11 mouse cellular contexts compared by ENCODE assay signal in the genomic region with DNA sequence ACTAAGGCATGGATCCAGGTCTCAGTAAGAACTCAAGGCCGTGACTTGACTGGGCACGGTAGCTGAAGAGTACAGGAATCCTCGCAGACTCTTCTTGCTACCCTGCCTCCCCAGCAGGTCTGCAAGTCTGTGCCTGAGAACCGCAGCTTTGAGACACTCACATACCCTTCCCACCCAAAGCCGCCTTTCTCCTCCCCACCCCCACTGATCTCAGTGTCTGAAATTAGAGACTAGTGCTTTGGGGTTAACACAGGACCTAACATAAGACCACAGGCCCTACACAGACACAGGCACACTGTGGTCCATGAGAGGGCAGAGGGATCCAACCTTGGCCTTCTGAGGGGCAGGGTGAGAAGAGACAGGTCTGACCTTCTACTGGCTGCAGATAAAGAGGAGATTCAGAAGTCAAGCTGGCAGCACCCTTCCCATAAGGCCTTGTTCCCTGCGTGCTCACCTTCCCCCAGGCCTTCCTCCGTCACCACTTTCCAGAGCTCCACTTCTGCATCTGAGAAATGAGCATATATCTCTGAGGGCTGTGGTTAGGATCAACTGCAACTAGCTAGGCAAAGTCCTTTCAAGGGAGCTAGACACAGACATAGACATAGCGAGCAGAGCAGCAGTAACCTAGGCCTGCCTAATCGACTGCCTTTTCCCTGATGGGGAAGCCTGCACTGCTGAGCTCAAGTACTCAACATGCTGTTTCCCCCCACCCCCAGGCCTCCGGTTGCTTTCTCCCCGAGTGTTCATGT. TPM values are rescaled to one million over a fixed set of nuclear protein-coding genes. Genes with fewer than 3 reads are reported as not detected.
DNase-seq lines count a peak whose midpoint lies in the region; ATAC-seq and TF ChIP-seq lines count a peak whose summit lies in the region.
"Had no signal": no experiment of that assay in that cellular context is flagged by ENCODE, and none has a peak within 500 bp of the region (broad histone marks: within the 10 kb centered on the region; RNA-seq: fewer than 3 reads in every experiment).

No protein-coding gene starts in this region.

- H3K4me3 ChIP-seq in heart, embryonic 13.5 days: no peak overlapping the region
- no peak overlapping the region for H3K4me3 ChIP-seq in midbrain, embryonic 13.5 days (replicated peaks)
- H3K4me3 ChIP-seq in midbrain, embryonic 15.5 days: no peak overlapping the region
- H3K4me3 ChIP-seq in liver, postnatal 0 days (ENCODE audit: low read depth, low read length): no peak overlapping the region
- H3K4me3 ChIP-seq: forebrain, embryonic 15.5 days had no signal

- H3K9ac ChIP-seq in heart, embryonic 13.5 days: 0 out of 2 replicates have a peak overlapping the region, but pooled peaks have one; percentile 33
- no peak overlapping the region for H3K9ac ChIP-seq in midbrain, embryonic 13.5 days (replicated peaks)
- no peak overlapping the region for H3K9ac ChIP-seq in midbrain, embryonic 15.5 days
- H3K9ac ChIP-seq in liver, postnatal 0 days (replicated peaks): no peak overlapping the region
- H3K9ac ChIP-seq: forebrain, embryonic 15.5 days; hindbrain, embryonic 14.5 days had no signal

- no peaks in the 10 kb centered on the region for H3K9me3 ChIP-seq in heart, embryonic 13.5 days
- H3K9me3 ChIP-seq in midbrain, embryonic 13.5 days: no peaks in the 10 kb centered on the region
- H3K9me3 ChIP-seq in midbrain, embryonic 15.5 days: no peaks in the 10 kb centered on the region
- H3K9me3 ChIP-seq in liver, postnatal 0 days (ENCODE audit: low read length): no peaks in the 10 kb centered on the region
- H3K9me3 ChIP-seq: forebrain, embryonic 15.5 days had no signal

- H3K27ac ChIP-seq in heart, embryonic 13.5 days (replicated peaks): peak overlapping the region; percentile 53; the same call in 1 of the 2 replicates
- no peak overlapping the region for H3K27ac ChIP-seq in midbrain, embryonic 13.5 days
- H3K27ac ChIP-seq in midbrain, embryonic 15.5 days: no peak overlapping the region
- H3K27ac ChIP-seq in liver, postnatal 0 days (ENCODE audit: low read depth): peak overlapping the region; percentile 75
- H3K27ac ChIP-seq: forebrain, embryonic 15.5 days; hindbrain, embryonic 14.5 days had no signal

- no peak for TF ChIP-seq EP300 in liver, postnatal 0 days (IDR thresholded peaks at IDR 0.05; ENCODE audit: low read depth)

- H3K4me2 ChIP-seq in heart, embryonic 13.5 days: no peak overlapping the region
- no peak overlapping the region for H3K4me2 ChIP-seq in midbrain, embryonic 13.5 days (replicated peaks)
- H3K4me2 ChIP-seq in midbrain, embryonic 15.5 days: no peak overlapping the region
- H3K4me2 ChIP-seq in liver, postnatal 0 days (ENCODE audit: low read depth, low read length): no peak overlapping the region
- H3K4me2 ChIP-seq: forebrain, embryonic 15.5 days; hindbrain, embryonic 14.5 days had no signal

- peaks cover 19% of the 10 kb centered on the region for H3K4me1 ChIP-seq in heart, embryonic 13.5 days
- H3K4me1 ChIP-seq in midbrain, embryonic 13.5 days (replicated peaks): peaks cover 13% of the 10 kb centered on the region
- H3K4me1 ChIP-seq in midbrain, embryonic 15.5 days: no peaks in the 10 kb centered on the region
- peaks cover 12% of the 10 kb centered on the region for H3K4me1 ChIP-seq in liver, postnatal 0 days (ENCODE audit: insufficient read depth)
- H3K4me1 ChIP-seq: forebrain, embryonic 15.5 days had no signal

- 69% methylated on average over 11 of the region's 11 CpGs for WGBS in heart, embryonic 13.5 days
- 84% methylated on average over 11 of the region's 11 CpGs for WGBS in midbrain, embryonic 13.5 days
- 79% methylated on average over 11 of the region's 11 CpGs for WGBS in midbrain, embryonic 15.5 days
- 57% methylated on average over 11 of the region's 11 CpGs for WGBS in liver, postnatal 0 days (ENCODE audit: insufficient replicate concordance)

- TF ChIP-seq CTCF in liver, postnatal 0 days (IDR thresholded peaks at IDR 0.05; ENCODE audit: low read depth): no peak

- H3K27me3 ChIP-seq in heart, embryonic 13.5 days (replicated peaks): no peaks in the 10 kb centered on the region
- H3K27me3 ChIP-seq in midbrain, embryonic 13.5 days: no peaks in the 10 kb centered on the region
- no peaks in the 10 kb centered on the region for H3K27me3 ChIP-seq in midbrain, embryonic 15.5 days (replicated peaks)
- no peaks in the 10 kb centered on the region for H3K27me3 ChIP-seq in liver, postnatal 0 days (ENCODE audit: insufficient read depth, low read length)
- H3K27me3 ChIP-seq: forebrain, embryonic 15.5 days had no signal

- ATAC-seq in heart, embryonic 13.5 days (ENCODE audit: extremely low read depth, insufficient number of reproducible peaks, low FRiP score, low TSS enrichment): no peak
- 0 out of 2 replicates have a peak, but pooled peaks have one; percentile 5 for ATAC-seq in midbrain, embryonic 13.5 days
- no peak for ATAC-seq in midbrain, embryonic 15.5 days (replicated peaks)
- 0 out of 2 replicates have a peak, but pooled peaks have one; percentile 18 for ATAC-seq in liver, postnatal 0 days

- H3K36me3 ChIP-seq in heart, embryonic 13.5 days: no peaks in the 10 kb centered on the region
- H3K36me3 ChIP-seq in midbrain, embryonic 13.5 days: no peaks in the 10 kb centered on the region
- no peaks in the 10 kb centered on the region for H3K36me3 ChIP-seq in midbrain, embryonic 15.5 days (replicated peaks)
- H3K36me3 ChIP-seq in liver, postnatal 0 days (replicated peaks; ENCODE audit: insufficient read depth, low read length): no peaks in the 10 kb centered on the region
- H3K36me3 ChIP-seq: forebrain, embryonic 15.5 days had no signal

- DNase-seq in heart, adult 18-20 months: no peak
- no peak for DNase-seq in liver, postnatal 0 days
- peak; percentile 65 for DNase-seq in thymus, postnatal 4 days
- DNase-seq in layer of hippocampus, adult 9-10 months (ENCODE audit: low spot score): no peak
- no peak for DNase-seq in gastrocnemius, adult 18-20 months (ENCODE audit: low spot score)
- DNase-seq: cerebellum, adult 9-11 months had no signal

RNA-seq across cellular contexts. Expression of a gene that starts 26.3 kb away (rescaled TPM):
- polyA plus RNA-seq in heart, embryonic 13.5 days (2015; fragmentation: Nextera tagmentation; extraction: Ambion mirVana): 1.3 and 1.6 TPM in 2 replicates
- total RNA-seq in heart, adult 18-20 months (2021): under 1 TPM; 0.65 to 0.82 TPM
- polyA plus RNA-seq in midbrain, embryonic 13.5 days (2015; fragmentation: Nextera tagmentation; extraction: Ambion mirVana): 0.59 and 0.90 TPM in 2 replicates
- 0.19 and 0.56 TPM in 2 replicates for polyA plus RNA-seq in midbrain, embryonic 15.5 days (2015; fragmentation: Nextera tagmentation; extraction: Ambion mirVana)
- polyA plus RNA-seq in liver, postnatal 0 days (2015; fragmentation: Nextera tagmentation; extraction: Ambion mirVana): 3.6 and 3.8 TPM in 2 replicates
- total RNA-seq in gastrocnemius, adult 18-20 months (2021): under 1 TPM in 1 of 2 experiments, not detected in 1; 0.55 TPM

RNA-seq across cellular contexts. Expression of a gene that starts 41.1 kb away (rescaled TPM):
- 20.6 and 20.8 TPM in 2 replicates for polyA plus RNA-seq in heart, embryonic 13.5 days (2015; fragmentation: Nextera tagmentation; extraction: Ambion mirVana)
- 100 to 1,000 TPM; 118 to 119 TPM for total RNA-seq in heart, adult 18-20 months (2021)
- polyA plus RNA-seq in midbrain, embryonic 13.5 days (2015; fragmentation: Nextera tagmentation; extraction: Ambion mirVana): 52.1 and 54.9 TPM in 2 replicates
- 53.1 and 54.5 TPM in 2 replicates for polyA plus RNA-seq in midbrain, embryonic 15.5 days (2015; fragmentation: Nextera tagmentation; extraction: Ambion mirVana)
- polyA plus RNA-seq in liver, postnatal 0 days (2015; fragmentation: Nextera tagmentation; extraction: Ambion mirVana): 13.9 and 14.8 TPM in 2 replicates
- total RNA-seq in gastrocnemius, adult 18-20 months (2021): 100 to 1,000 TPM; 169 to 186 TPM

Comparison
In these comparisons a context has a peak if more than half of its experiments do, and no peak if none do; other contexts are left out.
1. ATAC-seq: peak in midbrain, embryonic 13.5 days (single experiment) and liver, postnatal 0 days (single experiment); none in heart, embryonic 13.5 days (single experiment) and midbrain, embryonic 15.5 days (single experiment).
2. H3K27ac ChIP-seq: peak in heart, embryonic 13.5 days (single experiment) and liver, postnatal 0 days (single experiment); none in midbrain, embryonic 13.5 days (single experiment) and midbrain, embryonic 15.5 days (single experiment).